Mouse (Mus musculus) urinary bladder, postnatal 36 days (tissue): ENCODE measurements around the gene Serpina6.

Experiments used
- DNase-seq, 2 experiments: peaks; one replicate each; pipeline ENCODE4 v3.0.0; 2022; ENCODE audit warnings: low spot score in 2 of 2, mixed read lengths in 1 of 2

Gene Serpina6

DNA sequence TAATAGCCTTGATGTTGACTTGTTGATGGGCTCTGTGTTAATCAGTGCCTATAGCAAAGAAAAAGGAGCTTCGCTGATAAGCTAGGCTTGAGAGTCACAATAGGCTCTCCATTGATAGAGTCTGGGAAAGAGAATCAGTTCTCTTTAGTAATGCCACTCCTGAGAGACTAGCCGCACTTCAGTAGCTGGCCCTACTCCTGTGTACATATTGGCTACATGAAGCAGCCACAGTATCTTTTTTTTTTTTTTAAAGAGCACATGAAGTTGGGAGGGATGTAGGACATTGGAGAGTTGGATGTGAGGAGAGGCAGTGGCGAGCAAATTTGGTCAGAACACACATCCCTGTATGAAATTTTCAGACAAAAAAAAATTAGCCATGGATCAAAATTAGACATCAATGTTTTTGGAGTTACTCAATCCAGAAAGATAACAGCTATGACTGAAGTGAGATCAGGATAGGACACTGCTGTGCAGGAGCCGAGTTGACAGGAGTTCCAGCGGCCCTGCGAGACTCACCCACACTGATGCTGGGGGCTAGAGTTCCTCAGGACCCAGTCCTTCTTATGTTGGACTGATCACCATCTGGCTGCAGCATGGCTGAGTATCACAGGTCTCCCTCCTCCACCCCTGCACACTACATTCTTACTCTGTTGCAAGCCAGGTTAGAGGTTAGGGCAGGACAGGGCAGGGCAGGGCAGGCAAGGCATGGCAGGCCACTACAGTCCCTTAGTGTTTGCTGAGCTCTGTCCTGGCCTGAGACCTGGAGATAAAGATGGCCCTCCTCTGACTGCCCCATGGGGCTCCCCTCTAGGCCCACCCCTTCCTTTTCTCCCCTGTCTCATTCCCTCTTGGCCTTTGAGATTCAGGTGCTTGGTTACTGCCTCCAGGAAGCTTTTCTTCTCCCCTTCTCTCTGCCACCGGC lies 1.6 kb downstream of the Serpina6 start:
- no peak for DNase-seq

DNA sequence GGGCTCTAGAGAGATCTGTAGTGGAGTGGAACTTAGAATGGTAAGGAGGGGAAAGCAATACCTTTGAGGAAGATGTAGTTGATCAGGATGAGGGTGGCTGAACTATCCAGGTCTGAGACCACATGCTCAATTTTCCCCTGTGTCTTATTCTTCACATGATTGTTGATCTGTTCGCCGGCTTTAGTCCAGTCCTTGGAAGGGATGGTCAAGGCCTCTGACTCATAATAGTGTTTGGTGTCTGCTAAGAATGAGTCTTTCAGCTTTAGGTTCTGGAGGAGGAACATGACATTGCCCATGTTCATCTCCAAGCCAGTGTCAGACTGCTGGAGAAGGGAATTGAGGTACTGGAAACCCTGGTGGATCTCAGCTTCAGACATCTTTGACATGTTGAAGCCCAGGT lies 3.2 kb downstream of the Serpina6 start:
- DNase-seq, result no peak

DNA sequence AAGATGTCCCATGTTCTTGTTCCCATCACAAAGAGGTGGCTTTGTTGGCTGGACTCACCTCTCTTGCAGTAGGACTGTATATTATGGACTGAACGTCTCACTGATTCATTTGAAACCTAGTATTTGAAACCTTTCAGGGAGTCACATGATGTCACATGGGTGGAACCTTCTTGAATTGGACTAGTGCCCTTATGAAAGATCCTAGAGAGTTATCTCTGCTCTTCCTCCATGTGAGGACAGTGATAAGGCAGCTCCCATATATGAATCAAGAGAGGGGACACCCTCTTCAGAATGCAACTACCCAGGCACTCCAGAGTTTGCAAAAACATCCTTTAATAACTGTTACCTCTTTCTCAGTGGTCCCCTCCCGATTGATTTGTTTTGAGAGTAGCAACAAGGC lies 10.7 kb downstream of the Serpina6 start:
- DNase-seq, result no peak

DNA sequence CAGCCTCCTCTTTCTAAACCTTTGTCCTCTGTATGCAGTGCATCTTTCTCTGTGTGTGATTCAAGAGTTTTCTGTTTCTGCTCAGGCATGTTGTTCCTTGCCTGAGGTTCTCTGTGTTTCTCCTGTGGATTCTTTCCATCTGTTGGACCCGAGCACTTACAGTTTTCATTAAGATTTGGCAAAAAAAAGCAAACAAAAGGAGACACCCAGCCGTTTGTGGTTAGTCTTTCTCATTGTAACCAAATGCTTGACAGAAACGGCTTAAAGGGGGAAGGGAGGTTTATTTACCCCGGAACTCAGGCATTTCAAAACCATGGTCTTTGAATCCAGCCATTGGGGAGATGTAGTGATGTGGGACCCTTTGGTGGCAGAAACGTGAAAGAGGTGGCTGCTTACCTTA lies 12.4 kb downstream of the Serpina6 start:
- no peak for DNase-seq

DNA sequence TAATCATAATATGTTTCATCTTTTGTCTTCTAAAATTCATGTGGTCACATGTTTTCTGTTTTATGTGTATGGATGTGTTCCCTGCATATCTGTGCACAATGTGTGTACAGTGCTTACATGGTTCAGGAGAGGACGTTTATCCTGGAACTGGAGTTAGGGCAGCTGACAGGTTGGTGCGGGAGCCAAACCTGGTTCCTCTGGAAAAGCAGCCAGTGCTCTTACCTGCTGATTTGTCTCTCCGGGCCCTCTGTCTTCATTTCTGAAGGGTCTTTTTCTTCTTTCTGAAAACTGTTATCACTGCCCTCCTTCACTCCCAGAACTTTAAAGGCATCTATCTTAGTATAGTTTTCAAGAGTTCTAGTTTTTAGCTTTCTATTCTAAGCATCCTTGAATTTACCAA lies 13.2 kb downstream of the Serpina6 start:
- no peak for DNase-seq

DNA sequence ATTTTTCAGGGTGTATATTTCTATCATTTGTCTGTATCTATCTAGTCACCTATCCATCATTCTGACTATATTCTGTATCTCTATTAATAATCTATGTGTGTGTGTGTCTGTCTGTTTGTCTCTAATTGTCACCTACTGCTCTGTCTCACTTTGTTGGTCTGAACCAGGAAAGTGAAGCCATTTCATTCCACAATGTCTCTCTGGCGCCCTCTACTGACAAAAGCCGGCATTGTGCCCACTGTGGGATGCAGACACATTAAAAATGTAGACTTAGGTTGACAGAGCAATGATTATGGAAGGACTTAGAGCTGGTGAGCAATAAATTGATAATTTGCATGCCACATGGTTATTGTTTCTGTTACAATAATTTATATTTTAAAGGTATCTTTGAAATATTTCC lies 13.7 kb downstream of the Serpina6 start:
- peak; percentile 77 to 78 for DNase-seq

DNA sequence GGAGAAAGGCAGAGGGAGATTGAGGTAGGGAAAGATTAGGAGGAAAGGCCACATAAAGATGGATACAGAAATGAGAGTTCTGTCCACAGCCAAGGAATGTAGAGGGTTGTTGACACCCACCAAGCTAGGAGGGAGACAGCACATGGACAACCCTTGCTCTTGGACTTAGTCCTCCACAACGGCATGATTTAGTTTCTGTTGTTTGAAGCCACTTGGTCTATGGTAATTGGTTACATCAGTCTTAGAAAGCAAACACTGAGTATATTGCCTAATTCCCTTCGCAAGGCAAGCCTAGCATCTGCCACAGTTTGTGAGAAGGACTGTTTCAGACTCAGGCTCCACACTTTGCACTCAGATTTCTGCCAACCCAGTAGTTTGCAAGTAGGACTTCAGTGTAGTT lies 21.2 kb downstream of the Serpina6 start:
- no peak for DNase-seq

DNA sequence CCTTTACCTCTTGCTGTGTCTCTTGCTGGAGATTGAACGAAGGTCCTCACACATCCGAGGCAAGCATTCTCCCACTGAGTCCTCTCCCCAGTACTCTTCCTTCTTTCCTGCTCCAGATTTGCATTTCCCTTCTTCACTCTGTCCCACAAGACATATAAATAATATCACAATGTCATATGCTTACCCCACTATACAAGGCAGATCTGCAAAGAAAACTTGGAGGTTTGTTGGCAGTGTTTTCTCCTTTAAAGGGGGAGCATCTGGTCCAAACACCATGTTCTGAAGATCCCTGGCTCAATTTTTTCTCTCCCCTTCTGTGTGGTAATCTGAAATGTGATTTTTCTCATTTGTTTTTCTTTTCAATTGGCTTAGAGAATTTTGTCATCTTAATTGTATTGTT lies 22.6 kb downstream of the Serpina6 start:
- DNase-seq, result no peak

DNA sequence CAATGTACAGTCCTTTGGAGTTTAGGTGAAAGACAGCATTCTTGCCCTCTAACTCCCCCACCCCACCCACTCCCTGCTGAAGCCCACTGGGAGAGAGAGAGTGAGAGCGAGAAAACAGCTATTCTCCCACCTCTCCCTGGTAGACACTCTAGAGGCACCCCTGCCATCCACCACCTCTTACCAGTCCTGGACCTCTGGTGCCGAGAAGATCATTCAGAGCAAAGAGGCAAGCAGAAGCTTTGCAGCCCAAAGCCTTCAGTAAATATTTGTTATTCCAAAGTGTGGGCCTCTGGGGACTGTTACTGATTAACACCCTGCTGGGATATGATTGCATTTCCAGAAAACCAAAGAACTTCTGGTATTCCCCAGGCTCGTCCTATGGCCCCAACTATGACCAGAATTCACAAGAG lies 25.8 kb downstream of the Serpina6 start, which contains the start of gene Serpina10:
Gene Serpina10 (minus strand): TSS at position 242 of the 410 bp plus-strand sequence.
- DNase-seq, result no peak

DNA sequence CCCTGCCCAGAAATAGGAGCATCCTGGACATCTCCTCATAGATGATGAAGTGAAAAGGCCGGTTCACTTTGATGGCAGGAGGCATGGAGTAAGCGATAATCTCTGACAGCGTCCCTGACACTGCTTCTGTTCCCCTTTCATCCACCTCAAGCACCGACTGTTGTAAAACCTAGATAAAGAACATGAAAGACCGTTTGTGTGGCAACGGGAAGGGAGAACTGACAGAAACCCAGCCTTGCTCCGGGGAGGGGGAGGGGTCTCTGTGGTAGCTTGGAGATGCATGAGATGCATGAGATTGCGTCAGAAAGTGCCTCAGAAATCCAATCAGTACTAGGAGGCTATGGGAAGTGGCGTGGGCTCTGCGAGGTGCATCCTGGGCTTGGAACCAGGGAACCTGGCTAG lies 40.2 kb downstream of the Serpina6 start:
- DNase-seq, result no peak

DNA sequence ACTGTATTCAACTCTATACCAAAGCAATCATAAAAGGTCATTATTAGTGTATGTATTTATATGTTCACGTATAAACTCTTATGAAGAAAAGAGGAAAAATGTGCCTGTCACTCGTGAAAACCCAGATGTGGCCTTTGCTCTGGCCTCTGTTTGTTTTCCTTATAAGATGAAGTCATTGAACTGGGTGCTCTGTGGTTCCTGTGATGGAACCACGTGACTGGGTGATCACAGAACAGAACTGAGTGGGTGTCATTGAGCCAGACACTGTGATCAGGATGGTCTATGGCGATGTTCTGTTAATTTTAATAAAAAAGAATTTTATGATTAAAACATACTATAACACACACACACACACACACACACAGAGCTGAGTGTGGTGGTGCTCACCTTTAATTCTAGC lies 41.3 kb downstream of the Serpina6 start:
- no peak for DNase-seq

DNA sequence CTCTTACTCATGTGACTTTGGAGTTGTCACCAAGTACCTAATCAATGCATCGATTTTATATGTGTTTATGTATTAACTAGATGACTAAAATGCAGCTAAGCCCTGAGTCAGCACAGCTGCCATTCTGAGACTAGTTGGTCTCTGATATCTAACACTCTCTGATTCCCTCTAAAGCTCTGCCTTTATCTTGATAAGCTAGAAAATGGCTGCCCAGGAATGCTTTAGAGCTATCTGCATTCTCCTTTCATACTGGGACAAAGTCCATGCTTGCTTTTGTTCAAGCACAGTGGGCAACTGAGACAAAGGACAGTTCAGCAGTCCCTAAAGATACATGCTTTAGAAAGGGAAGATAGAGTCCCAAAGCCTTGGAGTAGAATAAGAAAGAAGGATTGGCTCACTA lies 41.9 kb downstream of the Serpina6 start:
- DNase-seq, result no peak

DNA sequence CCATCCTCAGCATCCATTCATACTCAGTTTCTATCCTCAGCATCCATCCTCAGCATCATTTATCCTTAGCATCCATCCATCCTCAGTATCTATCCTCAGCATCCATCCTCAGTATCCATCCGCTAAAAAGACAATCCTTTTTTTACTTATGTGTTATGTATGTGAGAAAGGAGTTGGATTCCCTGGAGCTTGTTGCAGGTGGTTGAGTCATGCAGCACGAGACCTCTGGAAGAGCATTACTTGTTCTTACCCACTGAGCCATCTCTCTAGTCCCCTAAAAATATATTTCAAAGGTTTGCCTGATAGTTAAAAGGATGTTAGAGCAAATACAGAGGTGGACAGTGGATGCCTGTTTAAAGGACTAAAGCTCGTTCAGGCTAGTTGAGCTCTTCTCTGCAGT lies 55.2 kb downstream of the Serpina6 start:
- no peak for DNase-seq

DNA sequence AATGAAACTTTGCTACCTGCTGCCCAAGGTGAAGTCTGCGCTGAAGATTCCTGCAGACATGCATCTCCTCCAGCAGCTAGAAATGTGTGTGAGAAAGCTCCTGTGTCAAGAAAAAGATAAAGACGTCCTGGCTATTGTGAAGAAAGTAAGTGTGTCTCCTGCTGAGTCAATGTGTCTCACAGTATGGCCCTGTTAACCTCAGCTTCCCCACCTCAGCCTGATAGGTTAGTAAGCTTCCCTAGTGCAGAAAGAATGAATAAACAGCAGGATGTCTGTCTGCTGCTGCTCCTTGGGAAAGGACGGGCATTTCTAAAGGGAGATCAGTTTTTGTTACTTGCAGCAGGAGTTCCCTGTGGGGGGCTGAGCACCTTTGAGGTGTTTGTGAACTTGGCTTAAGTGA lies 56.6 kb downstream of the Serpina6 start:
- DNase-seq, result no peak

DNA sequence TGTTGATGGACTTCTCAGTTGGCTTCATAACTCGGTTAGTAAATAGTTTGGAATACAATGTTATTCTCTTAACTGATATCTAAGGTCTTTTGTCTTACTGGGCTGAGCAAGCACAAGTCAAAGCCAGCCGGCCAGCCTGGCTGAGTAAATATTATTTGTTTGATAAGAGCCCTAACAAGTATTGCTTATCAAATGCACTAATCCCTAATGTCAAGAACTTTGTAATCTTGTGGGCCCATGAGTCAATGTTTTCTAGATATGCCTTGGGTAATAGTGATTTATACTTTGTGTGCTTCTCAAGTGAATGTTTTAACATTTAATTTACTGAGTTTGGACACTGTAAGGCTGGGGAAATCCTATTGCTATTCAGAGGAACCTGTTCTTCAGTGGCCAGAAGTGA lies 58.6 kb downstream of the Serpina6 start:
- peak; percentile 13 to 33 for DNase-seq
